Mouse (Mus musculus) embryonic facial prominence, embryonic 11.5 days (tissue): Measurements from ENCODE around the gene Fbxo46. TPM values are rescaled to one million over a fixed set of nuclear protein-coding genes. Genes with fewer than 3 reads are reported as not detected.

ENCODE experiments used
- ATAC-seq: fragments of 200-750 bp; cut with Nextera tagmentation; replicated peaks from 2 replicates; pipeline ENCODE4 v1.8.0; 2017; ENCODE audit warnings: low read depth; ENCODE audit not compliant: insufficient number of reproducible peaks, low FRiP score, low TSS enrichment
- DNase-seq: peaks from one replicate; pipeline ENCODE4 v3.0.0-alpha.2; 2015; ENCODE audit warnings: low spot score
- H3K27ac ChIP-seq: fragments of 300-500 bp; sonication (generic); replicated peaks from 2 replicates; pipeline ENCODE4 v1.5.1; 2014; ENCODE audit warnings: mild to moderate bottlenecking, low read depth, low read length, control low read depth
- H3K27me3 ChIP-seq: fragments of 300-500 bp; sonication (generic); 2 replicates; pipeline ENCODE4 v1.6.1; 2014; ENCODE audit warnings: mild to moderate bottlenecking, low read length, moderate library complexity, mixed read lengths; ENCODE audit not compliant: control insufficient read depth, insufficient read depth
- H3K36me3 ChIP-seq: fragments of 300-500 bp; sonication (generic); replicated peaks from 2 replicates; pipeline ENCODE4 v1.6.1; 2014; ENCODE audit warnings: low read depth, mild to moderate bottlenecking, low read length, moderate library complexity, mixed read lengths; ENCODE audit not compliant: control insufficient read depth, insufficient read depth
- H3K4me1 ChIP-seq: fragments of 300-500 bp; sonication (generic); 2 replicates; pipeline ENCODE4 v1.6.1; 2014; ENCODE audit warnings: low read length, mixed read lengths; ENCODE audit not compliant: control insufficient read depth, insufficient read depth
- H3K4me2 ChIP-seq: fragments of 300-500 bp; sonication (generic); 2 replicates; pipeline ENCODE4 v1.6.1; 2014; ENCODE audit warnings: low read depth, mild to moderate bottlenecking, control low read depth, low read length, moderate library complexity
- H3K4me3 ChIP-seq: fragments of 300-500 bp; sonication (generic); 2 replicates; pipeline ENCODE4 v1.5.1; 2014; ENCODE audit warnings: low read depth, low read length, control low read depth
- H3K9ac ChIP-seq: fragments of 300-500 bp; sonication (generic); replicated peaks from 2 replicates; pipeline ENCODE4 v1.6.1; 2014; ENCODE audit warnings: mild to moderate bottlenecking, control low read depth, low read length
- H3K9me3 ChIP-seq: fragments of 300-500 bp; sonication (generic); replicated peaks from 2 replicates; pipeline ENCODE4 v1.6.1; 2016; ENCODE audit warnings: mild to moderate bottlenecking, low read length, inconsistent platforms, mixed read lengths; ENCODE audit not compliant: control insufficient read depth
- WGBS: fragments of 180-500 bp; shearing (Covaris S2); extraction: QIAGEN DNeasy Blood & Tissue Kit; methylation state at CpG from one replicate; pipeline ENCODE4 v1.1.7; 2014; 5-methylcytosine and 5-hydroxymethylcytosine counted together
- polyA plus RNA-seq: library from polyadenylated mRNA; unstranded; fragments of >200 nt; fragmentation: Nextera tagmentation; extraction: Ambion mirVana; gene quantifications from 2 replicates; pipeline ENCODE4 v1.2.1, GENCODE M21; 2014

The Fbxo46 gene
- polyA plus RNA-seq, 1 experiment from 2014 or later = 7.4 TPM

GRCm38 (mm10) chr7:19154796-19155195, 35.1 kb downstream of the Fbxo46 start:
- WGBS = 78% methylated on average over 8 of the region's 8 CpGs
- H3K4me3 ChIP-seq = no peak overlapping the region
- no peak for ATAC-seq

DNA sequence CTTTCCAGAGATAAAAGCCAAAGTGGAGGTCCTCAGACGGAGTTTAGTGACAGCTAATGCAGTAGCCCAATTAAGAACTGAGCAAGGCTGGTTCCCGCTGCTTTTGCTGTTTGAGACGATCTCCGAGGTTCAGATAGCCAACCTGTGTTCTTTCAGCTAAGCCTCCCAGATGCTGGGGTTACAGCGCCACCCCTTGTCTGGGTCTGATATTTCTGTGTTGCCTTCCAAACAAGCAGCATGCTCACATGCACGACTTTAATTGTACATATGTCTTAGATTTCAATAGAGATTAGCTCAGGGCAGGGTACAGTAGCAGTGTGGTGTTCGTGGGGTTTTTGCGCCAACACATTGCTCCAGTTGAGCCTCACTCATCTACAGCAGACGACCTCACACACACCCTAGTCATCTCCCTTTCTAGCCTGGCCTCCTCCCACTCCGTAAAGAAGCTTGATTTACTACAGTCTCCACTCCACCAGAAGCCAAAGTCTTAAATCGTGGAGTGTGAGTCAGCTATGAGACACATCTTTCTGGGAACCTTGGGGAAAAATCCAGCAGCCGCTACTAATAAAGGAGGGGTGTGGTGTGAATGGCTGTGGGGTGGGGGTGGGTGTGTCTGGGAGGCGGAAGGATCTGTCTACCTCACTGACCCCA, 36.3 kb downstream of the Fbxo46 start:
- Histone ChIP-seq H3K9me3 (no peaks in the 10 kb centered on the region), H3K27ac (no peak overlapping the region), H3K4me3 (no peak overlapping the region), H3K27me3 (peaks cover 8% of the 10 kb centered on the region), H3K9ac (no peak overlapping the region), H3K4me1 (peaks cover 2% of the 10 kb centered on the region), H3K4me2 (no peak overlapping the region), H3K36me3 (peaks cover 7% of the 10 kb centered on the region)
- no peak for DNase-seq
- no peak for ATAC-seq
- WGBS = 59% methylated on average over 13 of the region's 13 CpGs

More at GRCm38 (mm10) chr7:19154796-19155195, 35.1 kb downstream of the Fbxo46 start:
- Histone ChIP-seq H3K9ac (no peak overlapping the region), H3K4me1 (no peaks in the 10 kb centered on the region; the same call in 1 of the 2 replicates), H3K4me2 (no peak overlapping the region), H3K9me3 (no peaks in the 10 kb centered on the region), H3K27ac (no peak overlapping the region), H3K27me3 (peaks cover 5% of the 10 kb centered on the region), H3K36me3 (peaks cover 7% of the 10 kb centered on the region)
- no peak for DNase-seq

DNA sequence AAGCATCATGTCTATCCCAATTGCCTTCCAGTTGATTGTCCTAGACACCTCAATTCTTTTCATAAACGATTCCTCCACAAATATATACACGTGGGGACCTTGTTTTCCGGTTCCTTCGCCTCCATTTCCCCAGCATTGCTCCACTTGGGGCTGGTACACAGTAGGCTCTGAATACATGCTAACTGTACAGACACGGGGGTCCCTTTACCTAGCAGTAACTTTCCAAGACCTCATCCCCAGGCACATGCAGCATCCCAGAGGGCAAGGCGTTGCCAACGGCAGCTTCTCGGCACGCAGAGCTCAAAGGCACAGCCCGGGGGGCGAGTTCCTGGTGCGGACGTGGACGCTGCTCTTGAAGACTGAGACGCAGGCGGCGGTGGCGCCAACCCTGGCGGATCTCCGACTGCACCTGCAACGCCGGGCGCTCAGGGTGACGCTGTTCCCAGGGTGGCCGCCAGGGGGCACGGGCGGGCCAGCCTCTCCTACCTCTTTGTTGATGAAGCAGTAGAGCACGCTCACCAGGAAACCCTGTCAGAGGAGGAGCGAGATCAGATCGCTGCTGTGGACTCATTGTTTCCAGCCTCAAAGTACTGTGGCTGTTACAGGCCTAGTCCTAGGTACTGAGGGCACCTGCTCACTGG, 37.6 kb downstream of the Fbxo46 start:
- no peaks in the 10 kb centered on the region for H3K9me3 ChIP-seq
- DNase-seq = peak; percentile 86
- peaks cover 7% of the 10 kb centered on the region for H3K36me3 ChIP-seq
- H3K4me1 ChIP-seq = peaks cover 2% of the 10 kb centered on the region
- no peak overlapping the region for H3K27ac ChIP-seq
- H3K9ac ChIP-seq = no peak overlapping the region
- ATAC-seq = peak; percentile 53
- H3K4me2 ChIP-seq = peak overlapping the region; percentile 16; the same call in 1 of the 2 replicates
- WGBS = 5% methylated on average over 30 of the region's 30 CpGs
- peaks cover 8% of the 10 kb centered on the region for H3K27me3 ChIP-seq
- no peak overlapping the region for H3K4me3 ChIP-seq

- H3K4me2 ChIP-seq = no peak overlapping the region; the same call in 1 of the 2 replicates
- ATAC-seq (no peak), DNase-seq (no peak)
- H3K4me1 ChIP-seq = peaks cover 2% of the 10 kb centered on the region
- 69% methylated on average over 11 of the region's 11 CpGs for WGBS
- H3K27me3 ChIP-seq = peaks cover 9% of the 10 kb centered on the region
- peaks cover 3% of the 10 kb centered on the region; the same call in 1 of the 2 replicates for H3K36me3 ChIP-seq
- no peak overlapping the region for H3K27ac ChIP-seq
- H3K9ac ChIP-seq = no peak overlapping the region
- no peak overlapping the region for H3K4me3 ChIP-seq
- no peaks in the 10 kb centered on the region for H3K9me3 ChIP-seq
These were observed 38.9 kb downstream of the Fbxo46 start for GRCm38 (mm10) chr7:19158601-19159000.

GRCm38 (mm10) chr7:19159411-19159810, 39.8 kb downstream of the Fbxo46 start:
- 13% methylated on average over 18 of the region's 18 CpGs for WGBS
- Histone ChIP-seq H3K9ac (0 out of 2 replicates have a peak overlapping the region, but pooled peaks have one; percentile 9), H3K9me3 (no peaks in the 10 kb centered on the region), H3K36me3 (no peaks in the 10 kb centered on the region), H3K4me2 (no peak overlapping the region), H3K4me1 (peaks cover 2% of the 10 kb centered on the region), H3K27ac (no peak overlapping the region), H3K27me3 (peaks cover 12% of the 10 kb centered on the region), H3K4me3 (no peak overlapping the region; the same call in 1 of the 2 replicates)
- no peak for ATAC-seq
- no peak for DNase-seq

GRCm38 (mm10) chr7:19160115-19160514, 40.5 kb downstream of the Fbxo46 start:
- Histone ChIP-seq H3K36me3 (no peaks in the 10 kb centered on the region), H3K27me3 (peaks cover 19% of the 10 kb centered on the region)

DNA sequence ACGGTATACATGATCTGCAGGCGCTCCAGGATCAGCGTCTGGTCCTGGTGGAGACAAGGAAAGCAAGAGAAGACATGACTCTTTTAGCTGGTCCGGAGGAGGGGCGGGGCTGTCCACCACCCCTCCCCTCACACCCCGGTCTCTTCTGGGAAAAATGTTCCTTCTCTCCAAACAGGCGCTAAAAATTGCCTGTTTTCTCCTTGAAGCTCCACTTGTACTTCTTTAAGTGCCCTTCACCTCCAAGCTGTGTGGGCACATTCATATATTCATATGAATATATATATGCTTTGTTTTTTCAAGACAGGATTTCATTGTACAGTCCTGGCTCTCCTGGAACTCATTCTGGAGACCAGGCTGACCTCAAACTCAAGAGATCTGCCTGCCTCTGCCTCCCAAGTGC, 43.3 kb downstream of the Fbxo46 start:
- ATAC-seq (no peak), DNase-seq (no peak)
- Histone ChIP-seq H3K4me2 (no peak overlapping the region), H3K27ac (no peak overlapping the region), H3K27me3 (peaks cover 19% of the 10 kb centered on the region), H3K4me1 (peaks cover 2% of the 10 kb centered on the region), H3K9ac (no peak overlapping the region), H3K4me3 (no peak overlapping the region), H3K36me3 (no peaks in the 10 kb centered on the region), H3K9me3 (no peaks in the 10 kb centered on the region)
- WGBS = 83% methylated on average over 7 of the region's 7 CpGs

More at GRCm38 (mm10) chr7:19160115-19160514, 40.5 kb downstream of the Fbxo46 start:
- H3K9ac ChIP-seq = 0 out of 2 replicates have a peak overlapping the region, but pooled peaks have one; percentile 4
- 3% methylated on average over 17 of the region's 20 CpGs for WGBS
- ATAC-seq (0 out of 2 replicates have a peak, but pooled peaks have one; percentile 1), DNase-seq (peak; percentile 63)
- peaks cover 2% of the 10 kb centered on the region for H3K4me1 ChIP-seq
- peak overlapping the region; percentile 27 for H3K4me3 ChIP-seq
- H3K27ac ChIP-seq = no peak overlapping the region
- no peaks in the 10 kb centered on the region for H3K9me3 ChIP-seq
- H3K4me2 ChIP-seq = peak overlapping the region; percentile 67

DNA sequence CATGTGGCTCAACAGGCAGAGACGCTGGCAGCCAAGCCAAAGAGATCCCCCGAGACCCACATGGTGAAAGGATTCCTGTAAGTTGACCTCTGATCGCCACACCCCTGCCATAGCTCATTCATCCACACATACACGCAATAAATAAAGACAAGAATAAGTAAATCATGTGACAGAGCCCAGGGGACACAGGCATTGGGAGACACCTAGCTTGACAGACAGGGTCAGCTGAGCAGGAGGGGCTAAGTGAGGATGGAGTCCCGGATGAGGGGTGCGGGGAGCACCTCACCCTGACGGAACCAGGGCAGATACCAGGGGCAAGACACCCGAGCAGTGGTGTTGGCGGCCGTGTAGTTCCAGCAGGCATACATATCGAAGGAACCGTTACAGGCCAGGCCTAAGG, 44.1 kb downstream of the Fbxo46 start:
- H3K27ac ChIP-seq = no peak overlapping the region
- H3K4me3 ChIP-seq = no peak overlapping the region
- DNase-seq (no peak), ATAC-seq (no peak)
- H3K4me1 ChIP-seq = peaks cover 2% of the 10 kb centered on the region
- peaks cover 19% of the 10 kb centered on the region for H3K27me3 ChIP-seq
- 34% methylated on average over 12 of the region's 12 CpGs for WGBS
- no peak overlapping the region; the same call in 1 of the 2 replicates for H3K4me2 ChIP-seq
- no peak overlapping the region for H3K9ac ChIP-seq
- H3K9me3 ChIP-seq = no peaks in the 10 kb centered on the region
- H3K36me3 ChIP-seq = no peaks in the 10 kb centered on the region
